Mouse (Mus musculus) c-Kit-positive CD71-positive TER-119-positive erythroid progenitor cells, embryonic 14.5 days (primary cell): ENCODE results near the gene Tgfbr1.
A peak's percentile ranks its signal among the peaks of the same experiment; 100 is the strongest.

Experiments used
- DNase-seq: peaks from one replicate; pipeline ENCODE4 v3.0.0-alpha.2; 2013; ENCODE audit warnings: low spot score

Tgfbr1 gene

GRCm38 (mm10) chr4:47422946-47423345 is 69.9 kb downstream of the Tgfbr1 start:
- no peak for DNase-seq

GRCm38 (mm10) chr4:47424376-47424775 is 71.4 kb downstream of the Tgfbr1 start:
- DNase-seq, result no peak

- DNase-seq, result no peak
These were observed 72.3 kb downstream of the Tgfbr1 start for GRCm38 (mm10) chr4:47425247-47425830.

DNA sequence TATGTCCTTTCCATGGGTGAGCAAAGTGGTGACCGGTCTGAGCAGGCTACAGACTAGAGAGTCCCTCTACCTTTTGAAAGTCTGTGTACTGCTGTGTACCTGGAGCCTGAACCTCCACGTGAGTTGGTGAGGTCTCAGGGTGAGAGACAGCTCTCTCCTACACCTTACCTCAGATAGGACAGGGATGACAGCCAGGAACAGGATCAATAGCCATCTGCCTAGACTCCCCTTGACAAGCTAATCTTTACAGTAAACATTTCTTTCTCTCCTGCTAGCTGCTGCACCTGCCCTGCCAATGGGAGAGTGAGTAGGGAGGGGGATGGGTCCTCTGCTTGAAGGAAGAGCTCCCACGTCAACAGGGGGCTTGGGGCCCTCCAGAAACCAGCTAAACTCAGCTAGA is 74.6 kb downstream of the Tgfbr1 start:
- DNase-seq, result no peak

DNA sequence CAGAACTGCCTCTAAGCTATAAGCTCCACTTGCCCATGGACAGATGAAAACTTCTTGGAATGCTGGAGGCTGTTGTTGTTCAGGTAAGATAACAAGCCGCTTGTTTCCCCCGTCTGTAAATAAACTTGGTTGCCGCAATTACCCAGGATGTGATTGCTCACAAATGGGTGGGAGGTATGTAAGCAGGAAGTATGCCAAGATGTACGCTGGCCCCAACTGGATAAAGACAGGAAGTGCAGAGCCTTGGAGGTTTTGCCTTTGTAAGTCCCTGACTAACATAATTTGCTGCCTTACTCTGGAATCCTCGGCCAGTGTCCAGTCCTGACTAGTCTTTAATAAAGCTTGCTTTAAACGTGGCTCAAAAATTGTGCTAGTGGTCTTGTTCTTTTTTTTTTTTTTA is 77.5 kb downstream of the Tgfbr1 start:
- DNase-seq, result no peak

DNA sequence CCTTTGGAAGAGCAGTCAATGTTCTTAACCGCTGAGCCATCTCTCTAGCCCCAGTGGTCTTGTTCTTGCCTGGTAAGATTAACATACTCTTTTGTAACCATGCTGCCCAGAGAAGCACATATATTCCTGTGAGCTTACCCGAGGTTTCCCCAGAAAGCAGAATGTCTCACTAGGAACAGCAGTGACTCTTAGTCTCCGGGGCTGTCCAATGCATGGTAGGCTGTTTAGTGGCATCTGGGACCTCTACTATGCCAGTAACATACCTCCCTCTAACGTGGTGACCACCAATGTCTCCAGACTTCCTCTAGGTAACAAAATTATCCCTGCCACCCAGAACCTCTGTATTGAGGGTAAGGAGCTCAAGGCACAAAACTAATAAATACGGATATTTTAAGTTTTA is 78.1 kb downstream of the Tgfbr1 start:
- no peak for DNase-seq

- DNase-seq, result no peak
These were observed 79.7 kb downstream of the Tgfbr1 start for GRCm38 (mm10) chr4:47432766-47433165.

DNA sequence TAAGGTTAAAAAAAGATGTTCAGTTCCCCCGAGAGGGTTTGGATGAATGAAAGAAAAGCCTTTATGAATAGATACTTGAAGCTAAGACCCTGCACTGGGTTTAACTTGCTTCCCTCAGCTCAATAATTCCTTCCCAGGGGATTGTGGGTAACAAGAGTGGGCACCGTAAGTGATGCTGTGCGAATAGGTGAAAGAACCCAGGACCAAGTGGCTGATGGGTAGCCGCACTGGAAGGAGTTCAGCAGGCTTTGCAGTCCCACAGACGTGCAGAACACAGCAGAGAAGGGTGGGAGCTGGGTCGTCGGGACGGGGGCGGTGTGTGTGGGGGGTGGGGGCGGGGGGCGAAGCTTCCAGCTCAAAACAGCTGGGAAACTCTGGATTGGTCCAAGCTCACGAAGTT is 82.1 kb downstream of the Tgfbr1 start:
- no peak for DNase-seq

GRCm38 (mm10) chr4:47435566-47436360 is 82.7 kb downstream of the Tgfbr1 start:
- DNase-seq, result no peak

DNA sequence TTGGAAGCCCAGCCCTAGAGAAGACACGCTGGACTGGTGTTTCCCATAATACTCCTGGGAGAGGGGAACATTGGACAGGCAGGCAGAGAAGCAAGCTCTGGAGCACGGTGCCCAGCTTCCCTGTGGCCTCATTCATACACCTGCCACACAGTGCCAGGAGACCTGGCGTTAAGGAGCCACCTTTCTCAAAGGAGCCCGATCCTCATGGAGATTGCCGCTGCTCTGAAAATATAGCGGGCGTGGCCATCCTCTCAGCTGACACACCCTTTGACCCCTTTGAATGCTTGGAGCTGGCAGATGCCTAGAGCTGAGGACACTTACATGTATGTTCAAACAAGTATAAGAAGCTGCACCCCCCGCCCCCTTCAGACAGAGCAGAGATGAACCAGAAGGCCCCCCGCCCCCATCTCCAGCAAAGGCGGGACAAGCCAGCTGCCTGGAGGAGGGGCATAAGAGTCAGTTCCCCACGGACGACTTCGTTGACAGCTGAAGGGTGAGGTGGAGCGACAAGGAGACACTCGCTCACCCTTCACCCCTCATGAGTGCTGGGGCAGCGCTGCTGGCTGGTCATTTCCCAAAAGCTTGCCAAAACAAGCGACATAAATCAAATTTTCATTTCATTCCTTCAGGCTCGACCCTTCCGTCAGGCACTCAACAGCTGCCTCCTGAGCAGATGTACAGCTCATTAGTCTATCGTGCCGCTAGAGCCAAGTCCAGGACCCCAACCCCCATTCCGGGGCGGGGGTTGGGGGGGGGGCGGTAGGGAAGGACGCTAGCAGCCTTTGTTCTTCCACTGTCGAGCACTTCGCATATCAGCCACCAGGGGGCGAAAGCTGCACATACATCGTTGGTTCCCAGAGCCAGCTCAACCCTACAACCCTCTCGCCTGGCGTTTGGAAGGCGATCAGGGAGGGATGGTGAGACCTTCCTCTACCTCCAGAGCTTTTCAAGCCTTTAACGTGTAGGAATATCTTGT is 84.6 kb downstream of the Tgfbr1 start:
- peak; percentile 65 for DNase-seq

- no peak for DNase-seq
These were observed 85.9 kb downstream of the Tgfbr1 start for GRCm38 (mm10) chr4:47438956-47439355.

- DNase-seq, result no peak
These were observed 87.9 kb downstream of the Tgfbr1 start for GRCm38 (mm10) chr4:47440951-47441350.

DNA sequence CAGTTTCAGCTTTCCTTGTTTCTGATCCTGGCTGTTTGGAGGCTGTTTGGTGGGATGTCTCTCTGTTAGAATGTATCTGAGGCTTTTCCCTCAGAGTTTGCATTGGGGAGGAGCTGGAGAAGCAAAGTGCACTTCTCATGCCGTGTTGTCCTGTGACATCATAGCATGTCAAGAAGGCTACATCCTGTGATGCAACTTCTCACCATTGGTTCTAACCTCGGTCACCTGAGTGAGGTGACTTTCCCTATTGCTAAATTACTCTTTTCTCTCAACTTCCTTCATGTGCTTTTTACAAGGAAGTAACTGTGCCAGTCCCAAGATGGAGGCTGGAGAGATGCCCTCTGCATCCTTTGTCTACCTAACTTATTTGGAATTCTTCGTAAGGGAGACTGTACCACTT is 95.5 kb downstream of the Tgfbr1 start:
- no peak for DNase-seq

DNA sequence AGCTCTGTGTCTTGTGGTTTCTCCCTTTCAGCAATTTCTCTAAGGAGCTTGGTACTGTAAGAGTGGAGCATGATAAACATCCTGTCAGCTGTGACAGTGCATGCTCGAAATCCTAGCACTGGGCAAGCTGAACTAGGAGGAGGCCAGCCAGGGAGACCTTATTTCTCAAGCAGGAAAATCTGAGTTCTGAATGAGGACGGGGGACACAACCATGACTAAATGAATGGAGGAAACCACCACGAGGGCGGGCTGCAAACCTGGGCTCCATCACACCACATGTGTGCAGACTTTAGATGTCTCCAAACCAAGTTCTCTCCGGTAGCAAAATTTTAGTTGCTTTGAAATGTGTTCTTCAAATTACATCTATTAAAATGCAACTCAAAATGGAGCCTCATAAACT is 96.1 kb downstream of the Tgfbr1 start:
- DNase-seq, result no peak

- no peak for DNase-seq
These were observed 96.8 kb downstream of the Tgfbr1 start for GRCm38 (mm10) chr4:47449586-47450522.
